Mouse (Mus musculus) spleen, postnatal 36 days (tissue): Measurements from ENCODE around the gene Hephl1.

Source experiments
- DNase-seq, 2 experiments: peaks; one replicate each; pipeline ENCODE4 v3.0.0; 2022; ENCODE audit warnings: low spot score in 2 of 2, mixed read lengths in 1 of 2

The Hephl1 gene

DNA sequence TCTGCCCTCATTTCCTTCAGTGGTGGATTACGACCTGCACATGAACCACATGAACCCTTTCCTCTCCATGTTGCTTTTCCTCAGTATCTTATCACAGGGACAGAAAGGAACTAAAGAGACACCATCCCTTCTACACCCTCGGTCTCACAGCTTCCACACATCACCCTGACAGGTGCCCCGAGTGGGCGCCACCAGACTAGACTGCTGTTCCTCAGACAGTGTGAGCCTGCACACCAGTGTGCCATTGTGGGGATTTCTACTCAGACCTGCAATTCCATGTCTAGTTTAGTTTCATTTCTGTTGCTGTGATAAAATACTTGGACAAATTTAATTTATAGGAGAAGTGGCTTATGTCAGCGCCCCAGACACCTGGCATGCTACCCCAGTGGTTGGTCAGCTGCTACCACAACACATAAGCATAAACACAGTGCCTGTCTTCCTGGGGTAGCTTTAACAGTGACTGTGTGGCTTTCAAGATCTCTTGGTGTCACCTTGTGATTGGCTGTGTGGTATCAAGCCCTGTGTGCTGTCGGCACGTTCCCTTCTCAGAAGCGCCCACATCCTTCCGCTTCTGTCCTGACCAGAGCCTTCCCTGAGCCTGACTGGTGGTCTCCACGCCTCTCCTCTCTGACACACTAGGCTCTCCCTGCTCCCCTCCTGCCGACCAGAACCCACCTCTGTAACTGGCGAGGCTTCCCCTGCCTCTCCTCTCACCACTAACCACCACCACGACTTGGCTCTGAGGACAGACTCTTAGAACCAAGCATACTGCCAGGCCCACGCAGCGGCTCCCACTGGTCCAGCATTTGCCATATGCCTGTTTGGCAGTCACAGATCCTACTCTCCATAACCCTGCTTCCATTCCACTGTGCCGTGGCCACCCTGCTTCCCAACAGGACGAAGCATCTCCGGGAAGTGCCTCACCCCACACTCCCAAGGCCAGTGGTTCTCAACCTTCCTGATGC lies 93.8 kb downstream of the Hephl1 start:
- DNase-seq, result peak; percentile 64 to 69

DNA sequence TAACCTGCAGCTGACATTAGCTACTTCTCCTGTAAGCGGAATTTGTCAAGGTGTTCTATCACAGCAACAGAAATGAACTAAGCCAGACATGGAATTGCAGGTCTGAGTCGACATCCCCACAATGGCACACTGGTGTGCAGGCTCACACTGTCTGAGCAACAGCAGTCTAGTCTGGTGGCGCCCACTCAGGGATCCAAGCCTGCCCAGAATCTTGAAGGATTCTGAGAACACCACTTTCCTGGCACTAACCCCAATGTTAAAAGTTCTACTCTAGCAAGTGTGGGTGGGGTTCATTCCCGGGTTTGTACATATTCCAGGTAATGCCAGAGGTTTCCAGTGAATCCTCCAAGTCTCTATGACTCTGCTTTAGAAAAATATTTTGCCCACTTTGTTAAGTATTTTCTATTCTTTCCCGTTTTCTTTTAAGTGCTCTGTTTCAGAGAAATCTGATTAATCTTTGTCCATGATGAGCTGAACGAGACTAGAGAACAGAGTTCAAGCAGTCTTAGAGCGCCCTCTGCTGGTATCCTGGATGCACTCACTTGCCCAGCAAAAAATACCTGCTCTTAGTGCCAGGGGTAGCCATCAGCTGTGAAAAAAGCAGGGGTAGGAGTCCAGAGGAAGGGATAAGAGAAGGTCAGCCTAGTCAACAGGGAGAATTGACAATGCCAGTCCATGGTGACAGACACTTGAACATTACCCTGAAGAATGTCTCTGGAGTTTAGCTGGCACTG lies 96.5 kb downstream of the Hephl1 start:
- DNase-seq, result peak; percentile 59 to 69

DNA sequence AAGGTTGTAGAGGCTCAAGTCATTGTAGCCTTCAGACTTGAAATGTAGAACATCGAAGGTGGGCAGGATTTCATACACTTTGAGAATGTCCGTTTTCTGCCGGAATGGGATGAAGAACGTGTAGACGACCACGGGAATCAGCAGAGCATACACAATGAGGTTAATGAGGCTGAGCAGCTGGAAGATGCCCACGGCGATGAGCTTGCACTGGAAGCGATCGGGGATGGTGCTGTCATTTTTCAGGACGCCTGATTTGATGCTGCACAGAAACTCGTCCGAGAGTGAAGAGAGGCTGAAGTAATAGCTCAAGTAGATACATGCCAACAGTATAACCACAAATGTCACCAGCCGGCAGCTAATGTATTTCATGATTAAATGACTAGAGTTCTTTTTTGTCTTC lies 104.3 kb downstream of the Hephl1 start:
- no peak for DNase-seq

DNA sequence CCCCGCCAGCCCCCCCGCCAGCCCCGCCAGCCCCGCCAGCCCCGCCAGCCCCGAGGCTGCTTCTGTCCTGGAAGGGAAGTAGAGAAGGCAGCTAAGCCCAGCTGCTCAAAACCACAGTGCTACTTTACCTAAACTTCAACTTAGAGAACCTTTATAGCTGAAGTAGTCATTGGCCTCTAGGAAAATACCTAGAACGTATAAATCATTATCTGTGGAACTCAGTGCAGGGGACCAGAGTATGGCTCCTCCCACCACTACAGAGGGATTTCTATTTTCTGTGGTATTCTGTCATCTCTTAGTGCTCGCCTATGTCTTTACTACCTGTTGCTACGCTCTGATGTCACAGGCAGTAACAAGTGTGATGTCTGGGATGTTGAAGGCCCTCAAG lies 107.6 kb downstream of the Hephl1 start:
- DNase-seq, result no peak

DNA sequence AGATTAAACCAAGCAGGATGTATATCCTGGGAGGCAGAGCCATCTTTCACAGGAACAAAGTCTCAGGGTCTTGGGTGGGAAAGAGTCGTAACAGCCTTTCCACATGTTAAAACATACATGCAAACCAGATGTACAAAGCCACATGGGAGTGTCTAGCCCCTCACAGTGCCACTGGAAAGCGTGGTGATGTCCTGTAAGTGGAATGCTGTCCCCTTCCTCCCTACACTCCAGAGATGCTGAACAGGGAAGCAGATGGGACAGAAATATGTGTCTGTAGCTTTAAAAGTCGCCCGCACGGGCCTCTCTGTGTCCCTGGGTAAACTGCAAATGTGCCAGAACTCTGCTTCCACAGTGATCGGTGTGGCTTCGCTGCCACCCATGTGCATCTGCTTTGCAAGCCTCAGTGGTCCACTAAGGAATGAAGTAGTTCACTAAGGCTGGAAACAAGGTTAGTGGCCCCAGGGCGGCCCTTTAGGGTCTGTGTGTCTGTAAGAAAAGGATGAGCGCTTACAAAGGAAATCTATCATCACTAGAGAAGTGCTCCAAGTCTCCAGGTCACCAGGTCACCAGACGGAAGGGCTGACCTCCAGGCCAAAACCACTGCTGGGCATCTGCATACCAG lies 108.1 kb downstream of the Hephl1 start:
- no peak for DNase-seq

DNA sequence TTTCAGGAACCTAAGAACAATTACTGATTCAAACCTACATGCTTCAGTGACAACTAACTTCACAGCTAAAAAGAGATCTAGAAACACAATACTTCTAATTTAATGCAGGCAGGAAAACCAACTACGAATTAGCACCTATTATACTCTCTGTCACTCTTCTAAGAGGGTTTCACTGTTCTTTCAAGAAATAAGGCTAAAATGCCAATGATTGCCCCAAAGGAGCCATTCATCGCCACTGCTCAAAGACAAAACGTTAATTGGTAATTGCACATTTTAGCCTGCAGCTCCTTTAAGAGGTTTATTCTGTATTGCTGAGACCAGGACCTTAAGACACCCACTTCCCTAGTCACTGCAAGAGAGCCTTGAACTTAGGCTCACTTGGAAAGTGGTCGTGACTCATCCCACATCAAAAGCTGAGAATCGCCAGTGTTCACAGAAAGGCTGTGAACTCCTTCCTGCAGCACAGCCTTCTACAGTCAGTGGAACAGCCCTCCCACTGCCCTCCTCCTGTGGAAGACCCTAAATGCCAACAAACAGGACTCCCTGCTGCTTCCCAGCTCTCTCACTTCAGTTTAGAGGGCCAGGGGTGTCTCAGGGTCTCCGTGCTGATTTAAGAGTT lies 108.8 kb downstream of the Hephl1 start:
- DNase-seq, result no peak
